Mouse (Mus musculus) spleen, adult 2 months (tissue): ENCODE results near the gene Gtf3c2.

ENCODE experiments used
- CTCF ChIP-seq: fragments of 200-500 bp; IDR thresholded peaks from 2 replicates; pipeline ENCODE4 v1.5.1; 2011; ENCODE audit warnings: mild to moderate bottlenecking, inconsistent platforms; ENCODE audit not compliant: insufficient read depth, insufficient read length, insufficient replicate concordance; ENCODE audit errors: extremely low read depth
- POLR2A ChIP-seq: fragments of 200-500 bp; IDR thresholded peaks from 2 replicates; pipeline ENCODE4 v1.6.1; 2011; ENCODE audit warnings: low read depth, low read length, inconsistent platforms

DNA sequence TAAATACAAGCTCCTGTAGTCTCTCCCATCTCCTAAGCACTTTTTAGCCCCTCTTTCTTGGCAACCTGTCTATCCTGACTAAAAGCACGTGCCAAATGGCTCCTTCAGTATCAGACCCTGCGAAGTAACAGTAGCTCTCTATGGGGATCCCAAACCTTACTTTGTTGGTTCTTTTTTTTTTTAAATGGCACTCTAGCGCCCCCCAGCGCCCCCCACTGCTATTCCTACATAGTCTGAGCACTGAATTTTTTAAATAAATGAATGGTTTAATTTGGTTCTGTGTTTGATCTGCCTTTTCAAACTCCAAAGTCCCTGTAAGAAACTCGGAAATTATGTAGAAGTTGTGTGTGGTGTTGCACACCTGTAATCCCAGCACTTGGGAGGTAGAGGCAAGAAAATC lies 53.9 kb downstream of the Gtf3c2 start:
- no peak for TF ChIP-seq CTCF
- no peak for TF ChIP-seq POLR2A
